Mouse (Mus musculus): Measurements from ENCODE around the gene Gp9.

The Gp9 gene

GRCm38 (mm10) chr6:87807735-87808440, 30.0 kb downstream of the Gp9 start:
- in situ Hi-C loops (cut with MboI; ENCODE audit: unreplicated experiment in 2 of 2) = no loop called here

- in situ Hi-C loops (cut with MboI; ENCODE audit: unreplicated experiment in 2 of 2) = no loop called here
Measured at GRCm38 (mm10) chr6:87808521-87808920, 30.6 kb downstream of the Gp9 start.

- in situ Hi-C loops (cut with MboI; ENCODE audit: unreplicated experiment in 2 of 2) = no loop called here
Measured at GRCm38 (mm10) chr6:87809144-87809543, 31.3 kb downstream of the Gp9 start.

GRCm38 (mm10) chr6:87809651-87810161, 31.8 kb downstream of the Gp9 start:
- in situ Hi-C loops (cut with MboI; ENCODE audit: unreplicated experiment in 2 of 2) = no loop called here

GRCm38 (mm10) chr6:87810311-87810710, 32.4 kb downstream of the Gp9 start:
- in situ Hi-C loops (cut with MboI; ENCODE audit: unreplicated experiment in 2 of 2) = no loop called here

- in situ Hi-C loops (cut with MboI; ENCODE audit: unreplicated experiment in 2 of 2) = no loop called here
Measured at GRCm38 (mm10) chr6:87810713-87811669, 33.1 kb downstream of the Gp9 start.

GRCm38 (mm10) chr6:87811675-87812338, 33.9 kb downstream of the Gp9 start, which contains the start of gene Rab43:
Gene Rab43 (minus strand): TSS chr6:87812164.
- in situ Hi-C loops (cut with MboI; ENCODE audit: unreplicated experiment in 2 of 2) = no loop called here

GRCm38 (mm10) chr6:87812656-87813055, 34.8 kb downstream of the Gp9 start:
- in situ Hi-C loops (cut with MboI; ENCODE audit: unreplicated experiment in 2 of 2) = no loop called here

- in situ Hi-C loops (cut with MboI; ENCODE audit: unreplicated experiment in 2 of 2) = no loop called here
Measured at GRCm38 (mm10) chr6:87814486-87814885, 36.6 kb downstream of the Gp9 start.

GRCm38 (mm10) chr6:87820366-87820765, 42.5 kb downstream of the Gp9 start:
- in situ Hi-C loops (cut with MboI; ENCODE audit: unreplicated experiment in 2 of 2) = no loop called here

All from v-Abl transformed pro-B cells (cell line).